Mouse (Mus musculus): ENCODE measurements around the gene Gm5294.

The Gm5294 gene

GRCm38 (mm10) chr5:138848102-138848501, 28.2 kb downstream of the Gm5294 start:
- intact Hi-C loops (cut with DNase I): loop anchor here (2.0 to 10.0 kb wide), 3 partner anchors 229 to 477 kb away; partner anchors contain the start of gene Adap1

GRCm38 (mm10) chr5:138849682-138850461, 30.0 kb downstream of the Gm5294 start:
- intact Hi-C loops (cut with DNase I): loop anchor here (2.0 to 10.0 kb wide), 3 partner anchors 227 to 475 kb away; partner anchors contain the start of gene Adap1

- intact Hi-C loops (cut with DNase I): no loop called here
Observed at GRCm38 (mm10) chr5:138850462-138850844, 30.6 kb downstream of the Gm5294 start.

GRCm38 (mm10) chr5:138851296-138851780, 31.5 kb downstream of the Gm5294 start:
- intact Hi-C loops (cut with DNase I): no loop called here

- intact Hi-C loops (cut with DNase I): no loop called here
Observed at GRCm38 (mm10) chr5:138852151-138852550, 32.3 kb downstream of the Gm5294 start.

- intact Hi-C loops (cut with DNase I): no loop called here
Observed at GRCm38 (mm10) chr5:138853349-138853748, 33.5 kb downstream of the Gm5294 start.

- intact Hi-C loops (cut with DNase I): loop anchor here (5.0 kb wide), 2 partner anchors 135 to 150 kb away; no protein-coding TSS in a partner anchor
Observed at GRCm38 (mm10) chr5:138857010-138857617, 37.2 kb downstream of the Gm5294 start.

GRCm38 (mm10) chr5:138857811-138858251, 38.0 kb downstream of the Gm5294 start:
- intact Hi-C loops (cut with DNase I): loop anchor here (5.0 kb wide), 2 partner anchors 134 to 149 kb away; no protein-coding TSS in a partner anchor

GRCm38 (mm10) chr5:138863681-138864146, 43.8 kb downstream of the Gm5294 start:
- intact Hi-C loops (cut with DNase I): no loop called here

- intact Hi-C loops (cut with DNase I): no loop called here
Observed at GRCm38 (mm10) chr5:138864166-138864565, 44.3 kb downstream of the Gm5294 start.

GRCm38 (mm10) chr5:138864880-138865279, 45.0 kb downstream of the Gm5294 start:
- intact Hi-C loops (cut with DNase I): no loop called here

GRCm38 (mm10) chr5:138865637-138866036, 45.8 kb downstream of the Gm5294 start:
- intact Hi-C loops (cut with DNase I): no loop called here
